Mouse (Mus musculus) olfactory bulb, adult 2 months (tissue): ENCODE data around the gene Slc25a21. TPM values are rescaled to one million over a fixed set of nuclear protein-coding genes. Genes with fewer than 3 reads are reported as not detected.

Experiments
- H3K27ac ChIP-seq: fragments of 200-500 bp; 2 replicates; pipeline ENCODE4 v1.5.1; 2012; ENCODE audit warnings: low read depth, low read length; ENCODE audit not compliant: insufficient read depth
- H3K4me1 ChIP-seq: fragments of 200-500 bp; 2 replicates; pipeline ENCODE4 v1.6.1; 2012; ENCODE audit warnings: low read length; ENCODE audit not compliant: control insufficient read depth, insufficient read depth
- H3K4me3 ChIP-seq: fragments of 200-500 bp; 2 replicates; pipeline ENCODE4 v1.5.1; 2012; ENCODE audit warnings: mild to moderate bottlenecking, low read depth, low read length, moderate library complexity; ENCODE audit not compliant: insufficient read depth
- CTCF ChIP-seq: fragments of 200-500 bp; IDR thresholded peaks from 2 replicates; pipeline ENCODE4 v1.5.1; 2012; ENCODE audit warnings: low read depth, mild to moderate bottlenecking, low read length, moderate library complexity; ENCODE audit not compliant: insufficient read depth
- POLR2A ChIP-seq: fragments of 200-500 bp; IDR thresholded peaks from 2 replicates; pipeline ENCODE4 v1.6.1; 2012; ENCODE audit warnings: mild to moderate bottlenecking, low read depth, low read length, moderate library complexity; ENCODE audit not compliant: insufficient read depth
- WGBS: fragments of 180-500 bp; shearing (Covaris S2); methylation state at CpG from one replicate; pipeline ENCODE4 v1.1.7; 2018; 5-methylcytosine and 5-hydroxymethylcytosine counted together
- polyA plus RNA-seq: library from polyadenylated mRNA; stranded (reverse); fragments of >200 nt; gene quantifications from 2 replicates; pipeline ENCODE4 v1.2.4, GENCODE M21; 2012; ENCODE audit warnings: low replicate concordance; ENCODE audit not compliant: missing spikeins, insufficient read depth, insufficient read length

Gene Slc25a21
- polyA plus RNA-seq, 1 experiment: not detected

GRCm38 (mm10) chr12:56681096-56681811 is 516.0 kb downstream of the Slc25a21 start:
- Histone ChIP-seq H3K4me3 (no peak overlapping the region), H3K27ac (no peak overlapping the region), H3K4me1 (peaks cover 4% of the 10 kb centered on the region; the same call in 1 of the 2 replicates)
- no peak for TF ChIP-seq POLR2A
- TF ChIP-seq CTCF: no peak
- 1% methylated on average over 38 of the region's 38 CpGs for WGBS

GRCm38 (mm10) chr12:56677620-56678019 is 519.7 kb downstream of the Slc25a21 start:
- H3K27ac ChIP-seq: no peak overlapping the region
- H3K4me1 ChIP-seq: peaks cover 4% of the 10 kb centered on the region; the same call in 1 of the 2 replicates
- 68% methylated on average over 7 of the region's 7 CpGs for WGBS
- no peak overlapping the region for H3K4me3 ChIP-seq
- TF ChIP-seq POLR2A (no peak), CTCF (no peak)

GRCm38 (mm10) chr12:56674726-56675125 is 522.5 kb downstream of the Slc25a21 start:
- WGBS: 39% methylated on average over 3 of the region's 3 CpGs
- Histone ChIP-seq H3K27ac (no peak overlapping the region), H3K4me3 (no peak overlapping the region), H3K4me1 (no peaks in the 10 kb centered on the region)
- TF ChIP-seq POLR2A (no peak), CTCF (no peak)

- no peak for TF ChIP-seq CTCF
- no peak for TF ChIP-seq POLR2A
- WGBS: 91% methylated on average over 9 of the region's 9 CpGs
- no peak overlapping the region for H3K4me3 ChIP-seq
Observed at GRCm38 (mm10) chr12:56670795-56671194, 526.5 kb downstream of the Slc25a21 start.

GRCm38 (mm10) chr12:56669451-56670122 is 527.7 kb downstream of the Slc25a21 start:
- no peak overlapping the region for H3K4me3 ChIP-seq
- H3K27ac ChIP-seq: no peak overlapping the region
- 61% methylated on average over 9 of the region's 9 CpGs for WGBS
- H3K4me1 ChIP-seq: no peaks in the 10 kb centered on the region
- no peak for TF ChIP-seq POLR2A
- TF ChIP-seq CTCF: no peak

More at GRCm38 (mm10) chr12:56670795-56671194, 526.5 kb downstream of the Slc25a21 start:
- H3K4me1 ChIP-seq: no peaks in the 10 kb centered on the region
- H3K27ac ChIP-seq: no peak overlapping the region

Other genes with a start within 250 kb of the Slc25a21 start
- gene Prps1l3, start 32.9 kb upstream of the Slc25a21 start, polyA plus RNA-seq: not detected in 2 replicates
- gene Mipol1, start 33.0 kb upstream of the Slc25a21 start, polyA plus RNA-seq: not detected in 2 replicates